Mouse (Mus musculus) monocyte, adult 5-6 weeks (primary cell): Measurements from ENCODE around the gene Gm10964. TPM values are rescaled to one million over a fixed set of nuclear protein-coding genes. Genes with fewer than 3 reads are reported as not detected.

ENCODE experiments used
- ATAC-seq: fragments of 153-309, 156-312 bp; replicated peaks from 2 replicates; pipeline ENCODE4 v1.8.0; 2017; ENCODE audit warnings: mild to moderate bottlenecking; ENCODE audit not compliant: low TSS enrichment, insufficient number of reproducible peaks, severe bottlenecking, poor library complexity, low FRiP score
- total RNA-seq: library from RNA; stranded (forward); fragments of 200-1000, 200-491, 200-594 nt; gene quantifications from 3 replicates; pipeline ENCODE4 v1.2.3, GENCODE M21; 2017

The Gm10964 gene
- not detected in 3 replicates for total RNA-seq

DNA sequence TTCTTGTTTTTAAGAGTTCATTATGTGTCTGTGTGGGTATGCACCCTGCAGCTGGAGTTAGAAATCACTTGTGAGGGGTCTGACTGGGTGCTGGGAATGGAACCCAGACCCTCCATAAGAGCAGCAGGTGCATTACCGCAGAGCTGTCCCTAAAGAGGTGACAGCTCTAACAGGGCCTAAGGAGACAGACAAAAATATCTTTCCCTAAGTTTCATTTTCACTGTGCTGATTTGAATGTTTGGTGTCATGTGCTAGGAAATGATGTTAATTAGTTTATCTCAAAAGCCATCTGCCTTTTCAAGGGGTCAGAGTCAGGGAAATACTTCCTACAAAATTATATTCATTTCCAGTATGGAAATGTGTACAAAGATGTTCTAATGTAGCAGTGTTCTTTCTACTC is at the start of gene Gm10964:
Gene Gm10964, plus strand, starts transcription at position 38 of the 400 bp plus-strand sequence.
- ATAC-seq: no peak

DNA sequence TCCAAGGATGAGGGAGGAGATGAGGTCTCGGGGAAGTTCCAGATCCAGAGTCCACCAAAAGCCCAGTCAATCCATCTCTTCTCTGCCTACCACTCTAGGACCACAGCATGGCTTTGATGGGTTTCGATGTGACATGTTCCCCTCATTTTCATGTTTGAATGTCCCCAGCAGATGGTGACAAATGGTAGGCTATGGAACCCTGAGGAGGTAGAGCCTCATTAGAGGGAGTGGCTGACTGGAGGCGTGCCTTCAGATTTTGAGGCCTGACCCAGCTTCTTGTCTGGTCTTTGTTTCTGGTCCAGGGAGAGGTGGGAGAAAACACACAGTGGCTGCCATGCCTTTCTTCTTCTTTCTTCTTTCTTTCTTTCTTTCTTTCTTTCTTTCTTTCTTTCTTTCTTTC is 48.7 kb upstream of the Gm10964 start:
- ATAC-seq: no peak

- ATAC-seq: no peak
Observed at GRCm38 (mm10) chr3:103695556-103695955, 43.6 kb upstream of the Gm10964 start.

DNA sequence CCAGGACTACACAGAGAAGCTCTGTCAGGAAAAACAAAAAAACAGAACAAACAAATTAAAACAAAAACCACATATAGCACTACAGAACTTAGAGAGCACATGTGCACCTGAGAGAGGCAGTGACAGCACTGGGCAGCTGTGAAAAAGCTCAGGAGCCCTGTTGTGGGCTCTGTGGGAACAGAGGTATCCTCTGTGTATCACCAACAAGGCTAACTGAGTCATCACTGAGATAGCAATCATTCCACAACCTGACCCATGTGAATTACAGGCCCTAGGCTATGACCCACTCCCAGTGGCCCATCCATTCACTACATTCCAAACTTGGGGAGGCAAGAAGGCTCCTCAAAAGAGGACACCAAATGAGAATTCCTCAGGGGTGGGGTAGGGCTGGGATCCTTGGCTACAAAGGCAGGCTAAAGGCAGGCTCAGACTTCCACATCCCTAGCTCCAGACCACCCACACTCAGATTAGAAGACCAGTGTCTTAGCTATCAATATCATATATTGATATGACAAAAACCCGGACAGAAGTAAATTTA is 42.7 kb upstream of the Gm10964 start:
- no peak for ATAC-seq

- ATAC-seq: no peak
Observed at GRCm38 (mm10) chr3:103704661-103705060, 34.5 kb upstream of the Gm10964 start.

DNA sequence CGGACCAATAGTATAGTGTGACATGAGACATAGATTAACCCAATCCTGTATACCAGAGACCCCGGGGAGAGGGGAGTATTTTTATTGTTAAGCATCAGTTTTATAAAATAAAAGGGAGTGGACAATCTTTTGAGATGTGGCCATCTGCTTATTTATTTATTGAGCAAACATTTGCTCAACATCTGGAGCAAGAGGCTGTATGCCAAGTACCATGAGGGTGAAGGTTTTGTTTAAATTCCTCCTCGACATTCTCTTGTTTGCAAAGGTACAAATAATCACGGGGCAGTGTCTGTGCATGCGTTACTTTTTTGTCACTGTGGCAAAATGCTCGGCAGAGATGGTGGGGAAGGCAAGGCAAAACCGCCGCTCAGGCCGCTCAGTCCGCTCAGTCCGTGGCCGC is 33.7 kb upstream of the Gm10964 start:
- no peak for ATAC-seq

GRCm38 (mm10) chr3:103709470-103710040 is 29.6 kb upstream of the Gm10964 start:
- no peak for ATAC-seq

- ATAC-seq: no peak
Observed at GRCm38 (mm10) chr3:103712196-103712595, 27.0 kb upstream of the Gm10964 start.

GRCm38 (mm10) chr3:103714236-103714875 is 24.8 kb upstream of the Gm10964 start:
- ATAC-seq: no peak

- no peak for ATAC-seq
Observed at GRCm38 (mm10) chr3:103714942-103715341, 24.2 kb upstream of the Gm10964 start.

GRCm38 (mm10) chr3:103715762-103716693 is 23.1 kb upstream of the Gm10964 start:
- no peak for ATAC-seq

- no peak for ATAC-seq
Observed at GRCm38 (mm10) chr3:103716774-103717760, 22.1 kb upstream of the Gm10964 start.

DNA sequence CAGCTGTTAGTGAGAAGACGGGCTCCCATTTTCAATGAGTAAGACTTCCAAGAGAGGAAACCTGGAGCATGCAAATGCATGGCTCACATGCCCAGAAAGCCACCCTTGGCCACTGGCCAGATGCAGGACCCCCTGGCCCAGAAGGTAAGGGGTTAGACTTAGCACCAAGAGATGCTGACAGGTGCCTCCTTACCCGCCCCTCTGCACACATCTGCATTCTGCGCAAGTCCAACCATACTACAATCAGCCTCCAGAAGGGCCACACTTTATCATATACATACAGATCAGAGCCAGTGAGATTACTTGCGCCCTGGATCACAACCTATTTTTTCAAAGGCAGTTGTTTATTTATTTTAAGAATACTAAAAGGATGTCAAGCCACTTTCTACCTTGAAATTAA is 20.4 kb upstream of the Gm10964 start:
- ATAC-seq: no peak

- ATAC-seq: no peak
Observed at GRCm38 (mm10) chr3:103724137-103724536, 15.0 kb upstream of the Gm10964 start.

DNA sequence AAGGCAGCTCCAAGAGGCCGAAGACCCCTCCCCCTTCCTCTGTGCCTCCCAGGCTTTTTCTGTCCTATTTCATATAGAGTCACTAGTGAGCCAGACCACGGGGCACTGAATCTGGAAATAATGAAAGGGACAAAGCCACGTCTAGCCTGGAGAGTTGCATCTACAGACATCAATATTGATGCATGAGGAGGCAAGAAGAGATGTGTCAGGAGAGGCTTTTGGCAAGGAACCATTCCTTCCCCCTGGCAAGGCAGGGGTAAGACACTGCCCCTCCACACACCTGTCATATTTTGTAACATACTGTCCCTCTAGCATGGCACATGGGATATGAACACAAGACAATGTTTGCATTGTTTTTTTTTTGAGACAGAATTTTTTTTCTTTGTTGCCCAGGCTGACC is 12.5 kb upstream of the Gm10964 start:
- ATAC-seq: no peak

DNA sequence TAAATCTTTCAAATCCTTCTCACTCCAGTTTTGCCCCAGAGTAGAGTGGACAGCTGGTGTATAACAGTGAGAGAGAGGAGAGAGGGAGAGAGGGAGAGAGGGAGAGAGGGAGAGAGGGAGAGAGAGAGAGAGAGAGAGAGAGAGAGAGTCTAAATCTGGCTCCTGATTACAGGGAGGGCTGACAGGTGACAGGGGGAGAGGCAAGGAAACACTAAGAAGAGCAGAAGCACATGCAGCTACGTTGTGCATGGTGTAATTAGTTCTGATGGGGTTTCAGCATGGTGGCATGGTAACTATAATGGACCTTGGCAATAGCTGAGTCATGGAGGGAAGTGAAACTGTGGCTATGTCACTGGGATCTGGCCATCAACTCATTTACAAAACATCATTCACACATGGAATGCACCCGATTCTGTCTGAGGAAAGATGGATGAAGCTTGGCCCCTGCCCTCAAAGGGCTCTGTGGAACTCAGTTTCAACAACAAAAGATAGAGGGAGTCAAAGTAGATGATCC is 11.3 kb upstream of the Gm10964 start:
- peak; percentile 66 for ATAC-seq

- ATAC-seq: no peak
Observed at GRCm38 (mm10) chr3:103729850-103730249, 9.3 kb upstream of the Gm10964 start.

- no peak for ATAC-seq
Observed at GRCm38 (mm10) chr3:103732116-103732515, 7.0 kb upstream of the Gm10964 start.
